Mouse (Mus musculus) lung, embryonic 14.5 days (tissue): ENCODE results near the gene Dydc1. TPM values are rescaled to one million over a fixed set of nuclear protein-coding genes. Genes with fewer than 3 reads are reported as not detected.

Source experiments
- ATAC-seq: fragments of 200-750 bp; cut with Nextera tagmentation; 2 replicates; pipeline ENCODE4 v1.8.0; 2017; ENCODE audit warnings: mild to moderate bottlenecking, moderate TSS enrichment, moderate library complexity; ENCODE audit not compliant: insufficient read depth
- DNase-seq: peaks from one replicate; pipeline ENCODE4 v3.0.0-alpha.2; 2015
- H3K27ac ChIP-seq: fragments of 300-500 bp; sonication (generic); 2 replicates; pipeline ENCODE4 v1.5.1; 2014; ENCODE audit warnings: low read depth, mild to moderate bottlenecking, moderate library complexity
- H3K27me3 ChIP-seq: fragments of 300-500 bp; sonication (generic); 2 replicates; pipeline ENCODE4 v1.6.1; 2014; ENCODE audit warnings: low read length, control low read depth; ENCODE audit not compliant: insufficient read depth
- H3K36me3 ChIP-seq: fragments of 300-500 bp; sonication (generic); 2 replicates; pipeline ENCODE4 v1.6.1; 2014; ENCODE audit warnings: control low read depth; ENCODE audit not compliant: insufficient read depth
- H3K4me1 ChIP-seq: fragments of 300-500 bp; sonication (generic); 2 replicates; pipeline ENCODE4 v1.6.1; 2014; ENCODE audit warnings: antibody characterized with exemption, control low read depth; ENCODE audit not compliant: insufficient read depth
- H3K4me2 ChIP-seq: fragments of 300-500 bp; sonication (generic); 2 replicates; pipeline ENCODE4 v1.6.1; 2014; ENCODE audit warnings: mild to moderate bottlenecking
- H3K4me3 ChIP-seq: fragments of 300-500 bp; sonication (generic); 2 replicates; pipeline ENCODE4 v1.5.1; 2014; ENCODE audit warnings: low read depth, low read length
- H3K9ac ChIP-seq: fragments of 300-500 bp; sonication (generic); 2 replicates; pipeline ENCODE4 v1.6.1; 2014
- H3K9me3 ChIP-seq: fragments of 300-500 bp; sonication (generic); 2 replicates; pipeline ENCODE4 v1.6.1; 2016; ENCODE audit warnings: low read depth, low read length, control low read depth
- CTCF ChIP-seq: IDR thresholded peaks from 2 replicates; pipeline ENCODE4 v1.5.1; 2016; ENCODE audit warnings: antibody characterized with exemption, low read depth
- WGBS: fragments of 180-500 bp; shearing (Covaris S2); extraction: QIAGEN DNeasy Blood & Tissue Kit; methylation state at CpG from one replicate; pipeline ENCODE4 v1.1.7; 2014; 5-methylcytosine and 5-hydroxymethylcytosine counted together
- polyA plus RNA-seq: library from polyadenylated mRNA; unstranded; fragments of >200 nt; fragmentation: Nextera tagmentation; extraction: Ambion mirVana; gene quantifications from 2 replicates; pipeline ENCODE4 v1.2.1, GENCODE M21; 2014

The Dydc1 gene
- polyA plus RNA-seq, 1 experiment from 2014 or later: not detected

DNA sequence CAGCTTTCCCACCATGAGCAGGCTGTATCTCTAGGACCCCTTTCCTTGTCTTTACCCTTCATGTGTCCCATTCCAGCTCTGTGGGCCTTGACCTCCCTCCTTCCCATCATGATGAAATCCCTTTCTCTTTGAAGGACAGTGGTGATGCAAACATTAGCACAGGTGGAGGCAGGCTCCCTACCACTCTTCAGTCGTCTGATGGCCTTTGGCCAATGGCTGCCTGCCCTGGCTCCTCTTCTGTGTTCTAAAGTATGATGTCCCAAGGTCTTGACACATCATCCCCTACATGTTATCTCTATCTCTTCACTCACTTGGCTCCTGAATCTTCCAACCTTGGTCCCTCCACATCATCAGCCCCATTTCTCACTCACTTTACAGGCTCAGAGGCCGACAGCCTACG is 43.6 kb downstream of the Dydc1 start:
- Histone ChIP-seq H3K9ac (no peak overlapping the region), H3K36me3 (no peaks in the 10 kb centered on the region), H3K27ac (no peak overlapping the region), H3K4me3 (no peak overlapping the region), H3K9me3 (no peaks in the 10 kb centered on the region), H3K27me3 (no peaks in the 10 kb centered on the region), H3K4me2 (no peak overlapping the region), H3K4me1 (no peaks in the 10 kb centered on the region)
- no peak for TF ChIP-seq CTCF
- WGBS: 73% methylated on average over 3 of the region's 3 CpGs
- DNase-seq (no peak), ATAC-seq (no peak)

DNA sequence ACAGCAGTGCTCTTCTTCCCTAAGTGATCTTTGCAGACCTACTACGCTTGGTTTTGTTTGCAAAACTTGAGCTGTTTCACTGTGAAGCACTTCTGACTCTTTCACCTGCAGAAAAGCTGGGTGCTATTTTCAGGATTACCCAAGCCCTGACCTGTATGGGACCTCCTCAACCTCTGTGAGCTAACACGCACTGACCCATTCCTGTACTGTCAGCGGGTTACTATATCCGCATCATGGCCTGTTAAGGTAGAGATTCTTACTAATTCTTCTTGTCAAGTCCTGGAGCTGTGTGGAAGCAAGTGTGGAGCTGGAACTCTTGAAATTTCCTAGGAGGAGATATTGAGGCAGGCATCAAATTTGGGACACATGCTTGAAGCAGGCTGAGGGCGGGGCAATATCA is 52.0 kb downstream of the Dydc1 start:
- H3K9ac ChIP-seq: no peak overlapping the region
- no peak for TF ChIP-seq CTCF
- H3K4me2 ChIP-seq: no peak overlapping the region
- ATAC-seq (no peak), DNase-seq (no peak)
- H3K4me3 ChIP-seq: no peak overlapping the region
- H3K4me1 ChIP-seq: no peaks in the 10 kb centered on the region
- H3K9me3 ChIP-seq: no peaks in the 10 kb centered on the region
- H3K27me3 ChIP-seq: no peaks in the 10 kb centered on the region
- 86% methylated on average over 5 of the region's 5 CpGs for WGBS
- no peak overlapping the region for H3K27ac ChIP-seq
- H3K36me3 ChIP-seq: no peaks in the 10 kb centered on the region

DNA sequence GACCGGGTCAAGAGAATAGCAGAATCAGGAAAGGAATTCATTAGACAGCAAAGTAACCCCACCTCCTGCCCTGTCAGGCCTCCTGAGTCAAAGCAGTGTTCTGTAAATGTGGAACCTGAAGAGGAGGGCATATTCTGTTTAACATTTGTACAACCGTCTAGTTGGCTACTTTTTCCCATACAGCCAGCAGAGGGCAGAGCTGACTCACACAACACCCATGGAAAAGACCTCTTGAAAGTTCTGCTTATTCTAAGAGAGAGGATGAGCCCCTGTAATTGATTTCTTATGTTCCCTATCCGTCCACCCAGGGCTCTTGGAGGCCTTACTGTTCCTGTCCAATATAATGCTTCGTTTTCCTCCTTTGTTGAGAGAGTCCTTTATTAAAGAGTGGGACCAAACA is 55.3 kb downstream of the Dydc1 start:
- Histone ChIP-seq H3K4me2 (no peak overlapping the region), H3K27me3 (no peaks in the 10 kb centered on the region), H3K36me3 (no peaks in the 10 kb centered on the region), H3K9me3 (no peaks in the 10 kb centered on the region), H3K4me1 (no peaks in the 10 kb centered on the region), H3K27ac (no peak overlapping the region), H3K4me3 (no peak overlapping the region), H3K9ac (no peak overlapping the region)
- DNase-seq: peak; percentile 73
- no peak for ATAC-seq
- peak; percentile 71 for TF ChIP-seq CTCF
- WGBS: 16% methylated on average over 4 of the region's 4 CpGs

DNA sequence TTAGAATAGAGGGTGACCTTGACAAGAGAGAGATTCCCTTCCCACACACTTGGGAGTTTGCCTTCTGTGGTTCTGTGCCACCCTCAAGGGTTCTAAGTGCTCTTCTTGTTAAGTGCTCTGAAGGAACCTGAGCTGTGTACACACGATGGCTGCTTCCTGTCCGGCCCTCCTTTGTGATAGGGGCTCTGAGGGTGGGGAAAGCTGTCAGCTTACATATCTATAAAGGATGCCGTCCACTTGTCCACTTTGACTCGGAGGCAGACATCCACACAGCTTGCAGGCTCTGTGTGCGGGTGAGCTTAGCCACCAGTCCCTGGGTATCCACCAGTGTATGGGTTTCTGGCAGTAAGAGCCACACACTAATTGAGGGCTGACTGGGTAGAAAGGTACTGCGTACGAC is 58.8 kb downstream of the Dydc1 start, which contains the start of gene Sftpa1:
Gene Sftpa1, plus strand, starts transcription at position 243 of the 400 bp plus-strand sequence.
- TF ChIP-seq CTCF: no peak
- Histone ChIP-seq H3K4me3 (no peak within 1 kb of the TSS), H3K4me2 (no peak within 1 kb of the TSS), H3K27me3 (no peaks in the 10 kb centered on the region), H3K9me3 (no peaks in the 10 kb centered on the region), H3K27ac (no peak within 1 kb of the TSS), H3K9ac (no peak within 1 kb of the TSS), H3K36me3 (no peaks in the 10 kb centered on the region), H3K4me1 (no peaks in the 10 kb centered on the region)
- ATAC-seq (peak; percentile 38; the same call in 1 of the 2 replicates), DNase-seq (peak; percentile 5)
- 52% methylated on average over 7 of the region's 7 CpGs for WGBS

DNA sequence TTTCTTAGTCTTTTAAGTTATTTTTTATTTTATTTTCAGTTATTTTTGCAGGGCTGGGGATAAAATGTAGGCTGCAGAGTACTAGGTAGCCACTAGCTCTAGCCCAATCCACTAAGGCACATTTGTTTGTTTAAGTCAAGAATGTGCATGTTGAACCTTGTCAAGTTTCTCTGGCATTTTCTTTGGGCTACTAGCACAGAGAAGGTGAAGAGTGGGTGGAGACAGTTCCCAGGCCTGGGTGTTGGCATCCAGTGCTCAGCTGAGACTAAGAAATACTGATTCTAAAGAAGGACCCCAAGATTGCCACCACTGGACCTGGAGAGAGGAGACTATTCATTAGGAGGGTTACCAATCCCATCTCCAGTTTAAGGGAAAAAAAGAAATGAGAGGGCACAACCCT is 64.3 kb downstream of the Dydc1 start:
- no peak for TF ChIP-seq CTCF
- Histone ChIP-seq H3K36me3 (no peaks in the 10 kb centered on the region), H3K27ac (no peak overlapping the region), H3K4me2 (no peak overlapping the region), H3K9me3 (no peaks in the 10 kb centered on the region), H3K4me1 (no peaks in the 10 kb centered on the region), H3K9ac (no peak overlapping the region), H3K27me3 (no peaks in the 10 kb centered on the region), H3K4me3 (no peak overlapping the region)
- ATAC-seq (no peak), DNase-seq (peak; percentile 3)

DNA sequence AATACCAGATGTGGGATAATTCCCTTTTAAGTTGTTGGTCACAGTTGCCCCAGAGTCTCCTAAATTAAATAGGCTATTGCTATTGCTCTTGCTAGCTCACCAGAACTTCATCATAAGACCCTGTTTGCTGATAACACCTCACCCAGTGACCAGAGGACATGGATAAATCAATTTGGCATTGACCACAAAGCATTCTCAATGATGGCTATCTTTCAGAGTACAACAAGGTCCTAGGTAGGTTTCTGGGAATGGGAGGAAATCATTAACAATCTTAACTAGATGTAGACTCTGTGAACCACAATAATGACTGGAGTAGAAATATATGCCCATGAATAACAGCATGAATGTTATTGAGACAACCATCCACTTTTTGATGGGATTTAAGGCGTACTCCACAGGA is 68.0 kb downstream of the Dydc1 start:
- TF ChIP-seq CTCF: no peak

More for the DNA sequence above, 68.0 kb downstream of the Dydc1 start:
- no peaks in the 10 kb centered on the region for H3K36me3 ChIP-seq
- no peaks in the 10 kb centered on the region for H3K27me3 ChIP-seq
- ATAC-seq (no peak), DNase-seq (no peak)
- H3K4me2 ChIP-seq: no peak overlapping the region
- no peaks in the 10 kb centered on the region for H3K9me3 ChIP-seq
- no peak overlapping the region for H3K4me3 ChIP-seq
- no peak overlapping the region for H3K27ac ChIP-seq
- H3K9ac ChIP-seq: no peak overlapping the region
- WGBS: 90% methylated on average over 1 of the region's 1 CpGs
- no peaks in the 10 kb centered on the region for H3K4me1 ChIP-seq

Other genes with a start within 250 kb of the Dydc1 start
- gene Sh2d4b, start 179.6 kb upstream of the Dydc1 start, polyA plus RNA-seq: 0.74 and 0.79 TPM in 2 replicates
- gene Tspan14, start 106.1 kb upstream of the Dydc1 start, polyA plus RNA-seq: 104 and 105 TPM in 2 replicates
- gene Fam213a, start 59.1 kb upstream of the Dydc1 start, polyA plus RNA-seq: 167 and 173 TPM in 2 replicates
- not detected in 2 replicates for gene Dydc2, start 3.7 kb upstream of the Dydc1 start, polyA plus RNA-seq
- gene Mat1a, start 32.1 kb downstream of the Dydc1 start, polyA plus RNA-seq: 2.6 and 4.0 TPM in 2 replicates
- gene Sftpa1, start 58.9 kb downstream of the Dydc1 start, polyA plus RNA-seq: 28.1 and 29.4 TPM in 2 replicates
- not detected in 2 replicates for gene Mbl1, start 78.5 kb downstream of the Dydc1 start, polyA plus RNA-seq
- not detected in 2 replicates for gene Sftpd, start 112.2 kb downstream of the Dydc1 start, polyA plus RNA-seq
- 0.17 TPM in 1 of 2 replicates, not detected in the other for gene Gm2832, start 205.9 kb downstream of the Dydc1 start, polyA plus RNA-seq